Mouse (Mus musculus): ENCODE data around the gene Fktn.
"Not testable (repeated sequence)": the region's sequence is repeated elsewhere in the genome, so short reads cannot be mapped to it uniquely, and the experiment has no call there.

Gene Fktn

GRCm38 (mm10) chr4:53713704-53714050 is at the start of gene Fktn:
TSS of gene Fktn (plus strand) at chr4:53713998.
- DNase-seq (ENCODE audit: low read depth, low spot score) = no peak

- DNase-seq (ENCODE audit: low read depth, low spot score) = no peak
These were observed 31.7 kb upstream of the Fktn start for GRCm38 (mm10) chr4:53682092-53682491.

- no peak for DNase-seq (ENCODE audit: low read depth, low spot score)
These were observed 24.8 kb upstream of the Fktn start for GRCm38 (mm10) chr4:53688965-53689364.

- DNase-seq (ENCODE audit: low read depth, low spot score) = no peak
These were observed 22.4 kb upstream of the Fktn start for GRCm38 (mm10) chr4:53691418-53691817.

- DNase-seq (ENCODE audit: low read depth, low spot score) = peak; percentile 70
These were observed 4.6 kb upstream of the Fktn start for GRCm38 (mm10) chr4:53709166-53709565.

GRCm38 (mm10) chr4:53710021-53710420 is 3.8 kb upstream of the Fktn start:
- DNase-seq (ENCODE audit: low read depth, low spot score) = peak; percentile 84

- DNase-seq (ENCODE audit: low read depth, low spot score) = peak; percentile 63
These were observed 3.1 kb upstream of the Fktn start for GRCm38 (mm10) chr4:53710555-53711328.

- DNase-seq (ENCODE audit: low read depth, low spot score) = peak; percentile 97
These were observed 435 bp downstream of the Fktn start for GRCm38 (mm10) chr4:53714051-53714814.

- peak; percentile 58 for DNase-seq (ENCODE audit: low read depth, low spot score)
These were observed 2.2 kb downstream of the Fktn start for GRCm38 (mm10) chr4:53715977-53716376.

GRCm38 (mm10) chr4:53717546-53717945 is 3.7 kb downstream of the Fktn start:
- DNase-seq (ENCODE audit: low read depth, low spot score) = no peak

GRCm38 (mm10) chr4:53718261-53718660 is 4.5 kb downstream of the Fktn start:
- no peak for DNase-seq (ENCODE audit: low read depth, low spot score)

- no peak for DNase-seq (ENCODE audit: low read depth, low spot score)
These were observed 8.7 kb downstream of the Fktn start for GRCm38 (mm10) chr4:53722506-53722905.

- DNase-seq (ENCODE audit: low read depth, low spot score) = not testable (repeated sequence)
These were observed 12.3 kb downstream of the Fktn start for GRCm38 (mm10) chr4:53726100-53726499.

GRCm38 (mm10) chr4:53728121-53728520 is 14.3 kb downstream of the Fktn start:
- DNase-seq (ENCODE audit: low read depth, low spot score) = no peak

- peak; percentile 71 for DNase-seq (ENCODE audit: low read depth, low spot score)
These were observed 25.3 kb downstream of the Fktn start for GRCm38 (mm10) chr4:53738956-53739616.

GRCm38 (mm10) chr4:53749831-53750230 is 36.0 kb downstream of the Fktn start:
- DNase-seq (ENCODE audit: low read depth, low spot score) = no peak

- DNase-seq (ENCODE audit: low read depth, low spot score) = no peak
These were observed 36.8 kb downstream of the Fktn start for GRCm38 (mm10) chr4:53750391-53751120.

GRCm38 (mm10) chr4:53757030-53757429 is 43.2 kb downstream of the Fktn start:
- DNase-seq (ENCODE audit: low read depth, low spot score) = no peak

- no peak for DNase-seq (ENCODE audit: low read depth, low spot score)
These were observed 45.0 kb downstream of the Fktn start for GRCm38 (mm10) chr4:53758764-53759163.

GRCm38 (mm10) chr4:53759678-53760077 is 45.9 kb downstream of the Fktn start:
- DNase-seq (ENCODE audit: low read depth, low spot score) = no peak

- DNase-seq (ENCODE audit: low read depth, low spot score) = no peak
These were observed 48.7 kb downstream of the Fktn start for GRCm38 (mm10) chr4:53762501-53762900.
